In the genomic region with DNA sequence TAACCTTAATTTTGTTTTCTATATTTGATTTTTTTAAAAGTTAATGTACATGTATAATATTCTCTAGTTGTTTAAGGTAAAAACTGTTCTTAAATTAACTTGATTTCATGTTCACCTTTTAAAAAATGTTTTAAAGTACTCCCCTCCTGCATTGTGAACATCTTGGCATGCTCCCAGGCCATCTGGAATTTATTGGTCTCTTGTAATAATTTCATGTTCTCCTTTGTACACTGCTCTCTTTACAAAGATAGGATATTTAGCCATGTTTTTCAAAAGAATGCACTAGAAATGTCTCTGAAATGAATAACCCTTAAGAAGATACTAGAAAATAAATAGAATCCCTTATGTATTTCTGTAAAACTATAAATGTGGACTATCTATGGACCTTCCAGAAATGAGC, we compare ENCODE assay signal across 8 mouse cellular contexts. TPM values are rescaled to one million over a fixed set of nuclear protein-coding genes. Genes with fewer than 3 reads are reported as not detected.
DNase-seq lines count a peak whose midpoint lies in the region; ATAC-seq lines count a peak whose summit lies in the region.

No protein-coding gene starts in this region.

- peak; percentile 46 for DNase-seq in heart, adult 8-10 months (ENCODE audit: low spot score)
- DNase-seq in heart, adult 9 months (ENCODE audit: low spot score in 2 of 2) = no peak
- DNase-seq in 3T3-L1 (ENCODE audit: low read depth, low spot score) = peak; percentile 85
- peak; percentile 73 for DNase-seq in embryonic facial prominence, embryonic 14.5 days (ENCODE audit: low spot score)
- DNase-seq in limb, embryonic 11.5 days (ENCODE audit: low spot score) = peak; percentile 28
- DNase-seq in thymus, postnatal 25 days = no peak

- peak overlapping the region; percentile 83 for H3K9ac ChIP-seq in embryonic facial prominence, embryonic 14.5 days (ENCODE audit: low read depth, low read length)
- peak overlapping the region; percentile 65 for H3K9ac ChIP-seq in limb, embryonic 11.5 days (ENCODE audit: low read length)

- no peak for ATAC-seq in embryonic facial prominence, embryonic 14.5 days (ENCODE audit: low read depth)
- ATAC-seq in limb, embryonic 11.5 days (ENCODE audit: insufficient number of reproducible peaks, low FRiP score, low TSS enrichment, low read depth) = no peak
- ATAC-seq in megakaryocyte progenitor cell, adult 5-6 weeks (replicated peaks; ENCODE audit: poor library complexity) = no peak
- no peak for ATAC-seq in CD4-positive, CD25-positive, alpha-beta regulatory T cell, adult 4 months

- 0 out of 2 replicates have a peak, but pooled peaks cover 8% of the 10 kb centered on the region for H3K36me3 ChIP-seq in embryonic facial prominence, embryonic 14.5 days (ENCODE audit: control insufficient read depth, insufficient read depth, low read length)
- H3K36me3 ChIP-seq in limb, embryonic 11.5 days (ENCODE audit: control insufficient read depth, insufficient read depth, low read length) = no peaks in the 10 kb centered on the region

- peak overlapping the region; percentile 97 for H3K27ac ChIP-seq in embryonic facial prominence, embryonic 14.5 days (replicated peaks; ENCODE audit: low read depth, low read length)
- H3K27ac ChIP-seq in limb, embryonic 11.5 days (replicated peaks; ENCODE audit: low read depth, low read length) = peak overlapping the region; percentile 82

- H3K4me2 ChIP-seq in embryonic facial prominence, embryonic 14.5 days (ENCODE audit: low read depth, low read length) = peak overlapping the region; percentile 64
- H3K4me2 ChIP-seq in limb, embryonic 11.5 days (ENCODE audit: low read depth, severe bottlenecking) = peak overlapping the region; percentile 27

- peak overlapping the region; percentile 56 for H3K4me3 ChIP-seq in embryonic facial prominence, embryonic 14.5 days (ENCODE audit: low read depth, low read length)
- peak overlapping the region; percentile 38 for H3K4me3 ChIP-seq in limb, embryonic 11.5 days (ENCODE audit: low read depth, low read length)

- peaks cover 6% of the 10 kb centered on the region for H3K4me1 ChIP-seq in embryonic facial prominence, embryonic 14.5 days (ENCODE audit: control insufficient read depth, insufficient read depth, low read length)
- peaks cover 2% of the 10 kb centered on the region; the same call in 1 of the 2 replicates for H3K4me1 ChIP-seq in limb, embryonic 11.5 days (ENCODE audit: control insufficient read depth, insufficient read depth, low read length)

- no peaks in the 10 kb centered on the region for H3K27me3 ChIP-seq in embryonic facial prominence, embryonic 14.5 days (replicated peaks; ENCODE audit: control insufficient read depth, insufficient read depth, low read length)
- H3K27me3 ChIP-seq in limb, embryonic 11.5 days (ENCODE audit: control insufficient read depth, insufficient read depth, low read length) = no peaks in the 10 kb centered on the region

- H3K9me3 ChIP-seq in embryonic facial prominence, embryonic 14.5 days (ENCODE audit: control insufficient read depth, low read length) = no peaks in the 10 kb centered on the region
- no peaks in the 10 kb centered on the region for H3K9me3 ChIP-seq in limb, embryonic 11.5 days (ENCODE audit: control insufficient read depth, low read length)

RNA-seq across cellular contexts. Expression of a gene that starts 0.6 kb away (rescaled TPM):
- total RNA-seq in heart, adult 8-10 months (2022) = 100 to 1,000 TPM in 1 of 4 experiments, 10 to 100 TPM in 3; 34.9 to 108 (median 70.2) TPM
- 3,558 and 3,663 TPM in 2 replicates for polyA plus RNA-seq in embryonic facial prominence, embryonic 14.5 days (2014; fragmentation: Nextera tagmentation; extraction: Ambion mirVana)
- polyA plus RNA-seq in limb, embryonic 11.5 days (2014; fragmentation: Nextera tagmentation; extraction: Ambion mirVana) = 421 and 478 TPM in 2 replicates
- total RNA-seq in megakaryocyte progenitor cell, adult 5-6 weeks (2015) = not detected in 2 replicates
- not detected in 2 replicates for total RNA-seq in megakaryocyte progenitor cell, adult 5-6 weeks (2017)
- polyA plus RNA-seq in CD4-positive, CD25-positive, alpha-beta regulatory T cell, adult 4 months (2017; shearing (Covaris generic)) = not detected

Comparison
In these comparisons a context has a peak if more than half of its experiments do, and no peak if none do; other contexts are left out.
1. DNase-seq: peak in heart, adult 8-10 months (single experiment), 3T3-L1 (single experiment), embryonic facial prominence, embryonic 14.5 days (single experiment) and limb, embryonic 11.5 days (single experiment); none in heart, adult 9 months (0 of 2) and thymus, postnatal 25 days (single experiment).
2. RNA of a gene that starts 0.6 kb away (polyA plus RNA-seq): 3,558 to 3,663 TPM in embryonic facial prominence, embryonic 14.5 days and 421 to 478 TPM in limb, embryonic 11.5 days; not detected in CD4-positive, CD25-positive, alpha-beta regulatory T cell, adult 4 months; every median in the first group is over 100 times any median in the second.